Mouse (Mus musculus) retina, postnatal 1 day (tissue): Measurements from ENCODE around the gene Aph1c.
A peak's percentile ranks its signal among the peaks of the same experiment; 100 is the strongest.
"Not testable (repeated sequence)": the region's sequence is repeated elsewhere in the genome, so short reads cannot be mapped to it uniquely, and the experiment has no call there.

ENCODE experiments used
- DNase-seq: peaks from one replicate; pipeline ENCODE4 v3.0.0-alpha.2; 2012

Gene Aph1c

GRCm38 (mm10) chr9:66834318-66835096, at the start of gene Aph1c:
TSS of gene Aph1c (minus strand) at chr9:66834726.
- DNase-seq: peak; percentile 99

GRCm38 (mm10) chr9:66883500-66883899, 49.0 kb upstream of the Aph1c start:
- no peak for DNase-seq

GRCm38 (mm10) chr9:66882406-66882821, 47.9 kb upstream of the Aph1c start:
- DNase-seq: no peak

- no peak for DNase-seq
These were observed 47.3 kb upstream of the Aph1c start for GRCm38 (mm10) chr9:66881858-66882257.

GRCm38 (mm10) chr9:66880752-66881151, 46.2 kb upstream of the Aph1c start:
- DNase-seq: no peak

GRCm38 (mm10) chr9:66879486-66879885, 45.0 kb upstream of the Aph1c start:
- DNase-seq: no peak

GRCm38 (mm10) chr9:66878899-66879298, 44.4 kb upstream of the Aph1c start:
- no peak for DNase-seq

GRCm38 (mm10) chr9:66876577-66876976, 42.1 kb upstream of the Aph1c start:
- no peak for DNase-seq

- DNase-seq: no peak
These were observed 39.8 kb upstream of the Aph1c start for GRCm38 (mm10) chr9:66874297-66874696.

- DNase-seq: no peak
These were observed 39.0 kb upstream of the Aph1c start for GRCm38 (mm10) chr9:66873531-66873930.

GRCm38 (mm10) chr9:66873009-66873408, 38.5 kb upstream of the Aph1c start:
- DNase-seq: not testable (repeated sequence)

GRCm38 (mm10) chr9:66872015-66872727, 37.6 kb upstream of the Aph1c start:
- DNase-seq: no peak

- DNase-seq: no peak
These were observed 30.2 kb upstream of the Aph1c start for GRCm38 (mm10) chr9:66864708-66865107.

GRCm38 (mm10) chr9:66863456-66863855, 28.9 kb upstream of the Aph1c start:
- no peak for DNase-seq

GRCm38 (mm10) chr9:66862202-66862601, 27.7 kb upstream of the Aph1c start:
- DNase-seq: no peak

GRCm38 (mm10) chr9:66861104-66861767, 26.7 kb upstream of the Aph1c start:
- DNase-seq: peak; percentile 55

- DNase-seq: no peak
These were observed 25.0 kb upstream of the Aph1c start for GRCm38 (mm10) chr9:66859523-66859922.

- no peak for DNase-seq
These were observed 21.3 kb upstream of the Aph1c start for GRCm38 (mm10) chr9:66855865-66856264.

GRCm38 (mm10) chr9:66852592-66852991, 18.1 kb upstream of the Aph1c start:
- no peak for DNase-seq

GRCm38 (mm10) chr9:66850966-66851365, 16.4 kb upstream of the Aph1c start:
- DNase-seq: no peak

GRCm38 (mm10) chr9:66846822-66847221, 12.3 kb upstream of the Aph1c start:
- DNase-seq: no peak

GRCm38 (mm10) chr9:66835097-66835480, 563 bp upstream of the Aph1c start:
- DNase-seq: no peak

- peak; percentile 7 for DNase-seq
These were observed 675 bp downstream of the Aph1c start for GRCm38 (mm10) chr9:66833851-66834250.
